Mouse (Mus musculus) heart, embryonic 10.5 days (tissue): ENCODE data around the gene Pde6h. TPM values are rescaled to one million over a fixed set of nuclear protein-coding genes. Genes with fewer than 3 reads are reported as not detected.
"Not testable (repeated sequence)": the region's sequence is repeated elsewhere in the genome, so short reads cannot be mapped to it uniquely, and the experiment has no call there.

Experiments used
- DNase-seq: peaks from one replicate; pipeline ENCODE4 v3.0.0-alpha.2; 2017; ENCODE audit warnings: low spot score
- H3K27ac ChIP-seq: fragments of 300-500 bp; sonication (generic); 2 replicates; pipeline ENCODE4 v1.5.1; 2016; ENCODE audit warnings: mild to moderate bottlenecking
- H3K27me3 ChIP-seq: fragments of 300-500 bp; sonication (generic); 2 replicates; pipeline ENCODE4 v1.6.1; 2016; ENCODE audit warnings: mild to moderate bottlenecking; ENCODE audit not compliant: poor library complexity, insufficient read depth, severe bottlenecking
- H3K36me3 ChIP-seq: fragments of 300-500 bp; sonication (generic); 2 replicates; pipeline ENCODE4 v1.6.1; 2016; ENCODE audit warnings: mild to moderate bottlenecking, moderate library complexity
- H3K4me1 ChIP-seq: fragments of 300-500 bp; sonication (generic); 2 replicates; pipeline ENCODE4 v1.6.1; 2016; ENCODE audit warnings: mild to moderate bottlenecking
- H3K4me3 ChIP-seq: fragments of 300-500 bp; sonication (generic); 2 replicates; pipeline ENCODE4 v1.5.1; 2016; ENCODE audit warnings: mild to moderate bottlenecking, moderate library complexity
- H3K9me3 ChIP-seq: fragments of 300-500 bp; sonication (generic); 2 replicates; pipeline ENCODE4 v1.6.1; 2016; ENCODE audit warnings: mild to moderate bottlenecking, moderate library complexity
- WGBS: fragments of 180-500 bp; shearing (Covaris S2); methylation state at CpG from one replicate; pipeline ENCODE4 v1.1.7; 2016; 5-methylcytosine and 5-hydroxymethylcytosine counted together
- polyA plus RNA-seq: library from polyadenylated mRNA; unstranded; fragments of >200 nt; fragmentation: Nextera tagmentation; extraction: Ambion mirVana; gene quantifications from 2 replicates; pipeline ENCODE4 v1.2.1, GENCODE M21; 2016

The Pde6h gene
- polyA plus RNA-seq: not detected in 2 replicates

- Histone ChIP-seq H3K27me3 (no peaks in the 10 kb centered on the region), H3K4me3 (no peak within 1 kb of the TSS), H3K9me3 (no peaks in the 10 kb centered on the region), H3K4me1 (peaks cover 15% of the 10 kb centered on the region), H3K27ac (no peak within 1 kb of the TSS), H3K36me3 (peaks cover 15% of the 10 kb centered on the region; the same call in 1 of the 2 replicates)
- no peak for DNase-seq
- 91% methylated on average over 8 of the region's 8 CpGs for WGBS
Observed at GRCm38 (mm10) chr6:136923532-136923931, at the start of gene Pde6h. TSS of gene Pde6h (plus strand) at chr6:136923832.

GRCm38 (mm10) chr6:136874599-136874998 is 49.0 kb upstream of the Pde6h start:
- Histone ChIP-seq H3K9me3 (no peaks in the 10 kb centered on the region), H3K4me1 (peaks cover 16% of the 10 kb centered on the region), H3K36me3 (no peaks in the 10 kb centered on the region), H3K27me3 (no peaks in the 10 kb centered on the region), H3K27ac (no peak overlapping the region), H3K4me3 (no peak overlapping the region)
- whole genome bisulfite sequencing: 69% methylated on average over 8 of the region's 8 CpGs
- DNase-seq: no peak

- 36% methylated on average over 9 of the region's 9 CpGs for WGBS
- peaks cover 16% of the 10 kb centered on the region for H3K4me1 ChIP-seq
- no peaks in the 10 kb centered on the region for H3K9me3 ChIP-seq
- DNase-seq: no peak
- no peaks in the 10 kb centered on the region for H3K36me3 ChIP-seq
- no peaks in the 10 kb centered on the region for H3K27me3 ChIP-seq
- peak within 1 kb of the TSS; percentile 16; the same call in 1 of the 2 replicates for H3K4me3 ChIP-seq
- peak within 1 kb of the TSS; percentile 70 for H3K27ac ChIP-seq
Observed at GRCm38 (mm10) chr6:136875670-136876069, 48.0 kb upstream of the Pde6h start, which contains the start of gene Mgp. TSS of gene Mgp (minus strand) at chr6:136875823.

- Histone ChIP-seq H3K27me3 (no peaks in the 10 kb centered on the region), H3K36me3 (no peaks in the 10 kb centered on the region), H3K9me3 (no peaks in the 10 kb centered on the region), H3K27ac (no peak overlapping the region), H3K4me1 (0 out of 2 replicates have a peak, but pooled peaks cover 5% of the 10 kb centered on the region), H3K4me3 (no peak overlapping the region)
- WGBS: 63% methylated on average over 8 of the region's 8 CpGs
- no peak for DNase-seq
Observed at GRCm38 (mm10) chr6:136881678-136882077, 42.0 kb upstream of the Pde6h start.

- H3K4me3 ChIP-seq: no peak overlapping the region
- DNase-seq: no peak
- no peaks in the 10 kb centered on the region for H3K27me3 ChIP-seq
- H3K27ac ChIP-seq: no peak overlapping the region
- no peaks in the 10 kb centered on the region for H3K9me3 ChIP-seq
- WGBS: 76% methylated on average over 3 of the region's 3 CpGs
- no peaks in the 10 kb centered on the region for H3K36me3 ChIP-seq
- peaks cover 10% of the 10 kb centered on the region; the same call in 1 of the 2 replicates for H3K4me1 ChIP-seq
Observed at GRCm38 (mm10) chr6:136883431-136883915, 40.2 kb upstream of the Pde6h start.

- DNase-seq: no peak
- Histone ChIP-seq H3K4me3 (no peak overlapping the region), H3K27me3 (no peaks in the 10 kb centered on the region), H3K36me3 (no peaks in the 10 kb centered on the region), H3K4me1 (peaks cover 10% of the 10 kb centered on the region; the same call in 1 of the 2 replicates), H3K27ac (no peak overlapping the region), H3K9me3 (no peaks in the 10 kb centered on the region)
- WGBS: 96% methylated on average over 6 of the region's 6 CpGs
Observed at GRCm38 (mm10) chr6:136883961-136884360, 39.7 kb upstream of the Pde6h start.

GRCm38 (mm10) chr6:136884766-136885165 is 38.9 kb upstream of the Pde6h start:
- DNase-seq, H3K27ac ChIP-seq, H3K27me3 ChIP-seq, H3K4me1 ChIP-seq, H3K4me3 ChIP-seq, H3K36me3 ChIP-seq, H3K9me3 ChIP-seq: not testable (repeated sequence)
- WGBS: 45% methylated on average over 1 of the region's 1 CpGs

GRCm38 (mm10) chr6:136887854-136888253 is 35.8 kb upstream of the Pde6h start:
- no peak for DNase-seq
- no peak overlapping the region for H3K4me3 ChIP-seq
- no peaks in the 10 kb centered on the region for H3K27me3 ChIP-seq
- peaks cover 5% of the 10 kb centered on the region; the same call in 1 of the 2 replicates for H3K4me1 ChIP-seq
- H3K9me3 ChIP-seq: no peaks in the 10 kb centered on the region
- WGBS: 61% methylated on average over 9 of the region's 9 CpGs
- no peaks in the 10 kb centered on the region for H3K36me3 ChIP-seq
- peak overlapping the region; percentile 39; the same call in 1 of the 2 replicates for H3K27ac ChIP-seq

- 85% methylated on average over 6 of the region's 6 CpGs for WGBS
- peaks cover 5% of the 10 kb centered on the region; the same call in 1 of the 2 replicates for H3K4me1 ChIP-seq
- no peaks in the 10 kb centered on the region for H3K27me3 ChIP-seq
- no peak overlapping the region for H3K27ac ChIP-seq
- no peak overlapping the region for H3K4me3 ChIP-seq
- DNase-seq: no peak
- H3K9me3 ChIP-seq: no peaks in the 10 kb centered on the region
- no peaks in the 10 kb centered on the region for H3K36me3 ChIP-seq
Observed at GRCm38 (mm10) chr6:136889067-136889466, 34.6 kb upstream of the Pde6h start.

- H3K27me3 ChIP-seq: no peaks in the 10 kb centered on the region
- DNase-seq: no peak
- H3K4me3 ChIP-seq: no peak overlapping the region
- H3K4me1 ChIP-seq: peaks cover 5% of the 10 kb centered on the region; the same call in 1 of the 2 replicates
- H3K9me3 ChIP-seq: no peaks in the 10 kb centered on the region
- 88% methylated on average over 6 of the region's 6 CpGs for WGBS
- no peak overlapping the region for H3K27ac ChIP-seq
- no peaks in the 10 kb centered on the region for H3K36me3 ChIP-seq
Observed at GRCm38 (mm10) chr6:136889554-136889953, 34.1 kb upstream of the Pde6h start.

- WGBS: 59% methylated on average over 2 of the region's 2 CpGs
- no peak for DNase-seq
- Histone ChIP-seq H3K4me3 (no peak overlapping the region), H3K27ac (no peak overlapping the region), H3K36me3 (no peaks in the 10 kb centered on the region), H3K27me3 (no peaks in the 10 kb centered on the region), H3K9me3 (no peaks in the 10 kb centered on the region), H3K4me1 (peaks cover 14% of the 10 kb centered on the region; the same call in 1 of the 2 replicates)
Observed at GRCm38 (mm10) chr6:136892002-136892401, 31.6 kb upstream of the Pde6h start.

- H3K4me1 ChIP-seq: peaks cover 30% of the 10 kb centered on the region
- peak overlapping the region; percentile 62 for H3K27ac ChIP-seq
- WGBS: 55% methylated on average over 15 of the region's 15 CpGs
- no peaks in the 10 kb centered on the region for H3K27me3 ChIP-seq
- H3K9me3 ChIP-seq: no peaks in the 10 kb centered on the region
- no peak overlapping the region for H3K4me3 ChIP-seq
- no peak for DNase-seq
- H3K36me3 ChIP-seq: no peaks in the 10 kb centered on the region
Observed at GRCm38 (mm10) chr6:136894532-136895339, 28.9 kb upstream of the Pde6h start.

GRCm38 (mm10) chr6:136897789-136898188 is 25.8 kb upstream of the Pde6h start:
- H3K4me3 ChIP-seq: no peak overlapping the region
- H3K4me1 ChIP-seq: peaks cover 30% of the 10 kb centered on the region
- 63% methylated on average over 4 of the region's 4 CpGs for WGBS
- DNase-seq: no peak
- H3K27me3 ChIP-seq: no peaks in the 10 kb centered on the region
- no peaks in the 10 kb centered on the region for H3K36me3 ChIP-seq
- peak overlapping the region; percentile 52 for H3K27ac ChIP-seq
- no peaks in the 10 kb centered on the region for H3K9me3 ChIP-seq
